Mouse (Mus musculus): ENCODE results near the gene Tnni3k.

DNA sequence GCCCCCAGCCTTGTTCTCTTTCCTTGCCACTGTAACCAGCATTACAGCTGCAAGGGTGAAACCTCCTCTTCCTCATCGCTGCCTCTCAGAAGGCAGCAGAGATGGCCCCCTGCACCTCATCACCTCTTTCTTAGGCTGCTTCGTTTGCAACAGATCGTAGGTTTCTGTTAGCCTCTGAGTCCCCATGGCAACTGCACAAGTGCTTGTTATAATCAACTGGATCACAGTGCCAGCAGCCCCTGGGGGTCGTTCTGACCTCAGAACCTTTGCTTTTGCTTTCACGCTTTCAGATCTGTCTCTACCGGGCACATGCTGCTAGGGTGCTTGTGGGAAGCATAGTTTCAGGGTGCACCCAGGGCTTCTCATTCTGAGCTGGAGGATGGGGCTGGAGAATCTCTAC, 201.9 kb downstream of the Tnni3k start:
- no peak for TF ChIP-seq POLR2A (IDR thresholded peaks at IDR 0.05; ENCODE audit: extremely low read depth, insufficient read depth, low read length)
- TF ChIP-seq CTCF (IDR thresholded peaks at IDR 0.05; ENCODE audit: extremely low read depth, insufficient read depth, low read length), result no peak

Measured in cortical plate, adult 2 months (tissue).